Mouse (Mus musculus) liver, embryonic 12.5 days (tissue): ENCODE data around the gene Slc44a3. TPM values are rescaled to one million over a fixed set of nuclear protein-coding genes. Genes with fewer than 3 reads are reported as not detected.

Experiments
- ATAC-seq: fragments of 200-750 bp; cut with Nextera tagmentation; 2 replicates; pipeline ENCODE4 v1.8.0; 2017; ENCODE audit warnings: moderate number of reproducible peaks, mild to moderate bottlenecking, moderate library complexity
- H3K27ac ChIP-seq: fragments of 300-500 bp; sonication (generic); 2 replicates; pipeline ENCODE4 v1.5.1; 2016; ENCODE audit warnings: mild to moderate bottlenecking
- H3K27me3 ChIP-seq: fragments of 300-500 bp; sonication (generic); replicated peaks from 2 replicates; pipeline ENCODE4 v1.6.1; 2016; ENCODE audit warnings: mild to moderate bottlenecking, moderate library complexity
- H3K36me3 ChIP-seq: fragments of 300-500 bp; sonication (generic); 2 replicates; pipeline ENCODE4 v1.6.1; 2016; ENCODE audit warnings: mild to moderate bottlenecking, moderate library complexity
- H3K4me1 ChIP-seq: fragments of 300-500 bp; sonication (generic); 2 replicates; pipeline ENCODE4 v1.6.1; 2016
- H3K4me2 ChIP-seq: fragments of 300-500 bp; sonication (generic); 2 replicates; pipeline ENCODE4 v1.6.1; 2016; ENCODE audit warnings: mild to moderate bottlenecking, moderate library complexity
- H3K4me3 ChIP-seq: fragments of 300-500 bp; sonication (generic); 2 replicates; pipeline ENCODE4 v1.5.1; 2016; ENCODE audit warnings: mild to moderate bottlenecking, moderate library complexity
- H3K9ac ChIP-seq: fragments of 300-500 bp; sonication (generic); 2 replicates; pipeline ENCODE4 v1.6.1; 2016; ENCODE audit warnings: mild to moderate bottlenecking, moderate library complexity
- H3K9me3 ChIP-seq: fragments of 300-500 bp; sonication (generic); replicated peaks from 2 replicates; pipeline ENCODE4 v1.6.1; 2016; ENCODE audit warnings: mild to moderate bottlenecking, moderate library complexity
- WGBS: fragments of 180-500 bp; shearing (Covaris S2); methylation state at CpG from one replicate; pipeline ENCODE4 v1.1.7; 2016; ENCODE audit not compliant: insufficient replicate concordance; 5-methylcytosine and 5-hydroxymethylcytosine counted together
- polyA plus RNA-seq: library from polyadenylated mRNA; unstranded; fragments of >200 nt; fragmentation: Nextera tagmentation; extraction: Ambion mirVana; gene quantifications from 2 replicates; pipeline ENCODE4 v1.2.1, GENCODE M21; 2016

Slc44a3 gene
- polyA plus RNA-seq, 1 experiment from 2014 or later, result 3.7 TPM

GRCm38 (mm10) chr3:121448029-121448468, 84.2 kb downstream of the Slc44a3 start:
- H3K36me3 ChIP-seq, result peaks cover 43% of the 10 kb centered on the region
- WGBS, result 66% methylated on average over 11 of the region's 11 CpGs
- peaks cover 48% of the 10 kb centered on the region for H3K4me1 ChIP-seq
- no peak overlapping the region for H3K4me2 ChIP-seq
- no peak overlapping the region for H3K27ac ChIP-seq
- ATAC-seq, result no peak
- no peaks in the 10 kb centered on the region for H3K27me3 ChIP-seq
- H3K9me3 ChIP-seq, result no peaks in the 10 kb centered on the region
- no peak overlapping the region for H3K4me3 ChIP-seq
- no peak overlapping the region for H3K9ac ChIP-seq

- Histone ChIP-seq H3K4me1 (peaks cover 58% of the 10 kb centered on the region), H3K36me3 (peaks cover 31% of the 10 kb centered on the region), H3K27me3 (no peaks in the 10 kb centered on the region), H3K9me3 (no peaks in the 10 kb centered on the region), H3K9ac (no peak overlapping the region), H3K27ac (no peak overlapping the region), H3K4me3 (no peak overlapping the region), H3K4me2 (peak overlapping the region; percentile 10; the same call in 1 of the 2 replicates)
- WGBS, result 28% methylated on average over 8 of the region's 8 CpGs
- peak; percentile 44; the same call in 1 of the 2 replicates for ATAC-seq
These were observed 85.8 kb downstream of the Slc44a3 start for GRCm38 (mm10) chr3:121446454-121446853.

DNA sequence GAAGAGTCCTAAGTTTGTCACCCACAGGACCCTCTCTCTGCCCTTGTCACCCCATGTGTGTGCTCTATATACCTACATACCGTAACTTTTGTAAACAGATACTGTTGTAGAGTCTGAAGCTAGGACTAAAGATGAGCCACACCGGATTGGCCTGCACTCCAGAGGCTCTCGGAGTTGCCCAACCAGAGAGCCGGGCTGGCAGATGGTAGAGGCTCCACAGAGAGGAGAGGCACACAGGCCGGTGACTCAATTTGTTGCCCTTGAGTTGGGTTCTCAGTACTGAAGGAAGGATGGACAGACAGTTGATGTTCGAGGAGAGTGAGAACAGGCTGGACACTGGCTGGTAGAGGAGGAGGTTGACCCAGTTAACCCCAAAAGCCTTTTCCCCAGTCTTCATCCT, 87.8 kb downstream of the Slc44a3 start:
- Histone ChIP-seq H3K27me3 (no peaks in the 10 kb centered on the region), H3K9me3 (no peaks in the 10 kb centered on the region), H3K4me1 (peaks cover 69% of the 10 kb centered on the region), H3K4me2 (no peak overlapping the region), H3K36me3 (peaks cover 12% of the 10 kb centered on the region), H3K27ac (no peak overlapping the region), H3K4me3 (no peak overlapping the region), H3K9ac (no peak overlapping the region)
- 79% methylated on average over 6 of the region's 6 CpGs for WGBS
- no peak for ATAC-seq

DNA sequence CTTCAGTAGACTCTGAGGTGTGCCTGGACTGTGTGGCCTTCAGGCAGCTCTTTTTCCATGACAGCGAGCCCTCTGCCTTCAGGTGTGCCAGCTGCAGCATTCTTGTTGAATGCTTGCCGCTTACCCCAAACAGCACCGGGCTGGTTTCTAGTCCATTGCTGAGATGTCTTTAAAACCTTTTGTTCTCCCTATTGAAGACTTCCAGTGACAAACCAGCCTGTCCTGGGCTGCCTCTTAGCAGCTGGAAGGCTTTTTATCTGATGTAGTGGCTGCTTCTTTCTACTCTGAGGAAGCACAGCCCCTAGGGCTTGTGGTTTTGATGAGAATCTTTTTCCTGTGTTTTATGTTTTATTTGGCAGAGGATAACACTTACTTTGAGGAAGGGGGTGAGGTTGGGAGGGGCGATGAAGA, 88.3 kb downstream of the Slc44a3 start:
- Histone ChIP-seq H3K9ac (no peak overlapping the region), H3K27ac (no peak overlapping the region), H3K27me3 (no peaks in the 10 kb centered on the region), H3K9me3 (no peaks in the 10 kb centered on the region), H3K4me2 (no peak overlapping the region), H3K4me3 (no peak overlapping the region), H3K36me3 (peaks cover 12% of the 10 kb centered on the region), H3K4me1 (peaks cover 74% of the 10 kb centered on the region)
- WGBS, result 55% methylated on average over 4 of the region's 4 CpGs
- ATAC-seq, result no peak

GRCm38 (mm10) chr3:121442288-121442687, 89.9 kb downstream of the Slc44a3 start:
- Histone ChIP-seq H3K9ac (no peak overlapping the region), H3K36me3 (peaks cover 12% of the 10 kb centered on the region), H3K4me3 (no peak overlapping the region), H3K9me3 (no peaks in the 10 kb centered on the region), H3K27me3 (no peaks in the 10 kb centered on the region), H3K27ac (no peak overlapping the region), H3K4me1 (peaks cover 74% of the 10 kb centered on the region), H3K4me2 (no peak overlapping the region)
- 68% methylated on average over 5 of the region's 5 CpGs for WGBS
- no peak for ATAC-seq

- no peaks in the 10 kb centered on the region for H3K27me3 ChIP-seq
- H3K4me2 ChIP-seq, result no peak overlapping the region
- H3K4me1 ChIP-seq, result peaks cover 76% of the 10 kb centered on the region
- no peak overlapping the region for H3K4me3 ChIP-seq
- 83% methylated on average over 12 of the region's 12 CpGs for WGBS
- H3K9ac ChIP-seq, result no peak overlapping the region
- no peaks in the 10 kb centered on the region for H3K9me3 ChIP-seq
- no peak overlapping the region for H3K27ac ChIP-seq
- no peak for ATAC-seq
- H3K36me3 ChIP-seq, result peaks cover 12% of the 10 kb centered on the region
These were observed 90.7 kb downstream of the Slc44a3 start for GRCm38 (mm10) chr3:121441504-121441903.

DNA sequence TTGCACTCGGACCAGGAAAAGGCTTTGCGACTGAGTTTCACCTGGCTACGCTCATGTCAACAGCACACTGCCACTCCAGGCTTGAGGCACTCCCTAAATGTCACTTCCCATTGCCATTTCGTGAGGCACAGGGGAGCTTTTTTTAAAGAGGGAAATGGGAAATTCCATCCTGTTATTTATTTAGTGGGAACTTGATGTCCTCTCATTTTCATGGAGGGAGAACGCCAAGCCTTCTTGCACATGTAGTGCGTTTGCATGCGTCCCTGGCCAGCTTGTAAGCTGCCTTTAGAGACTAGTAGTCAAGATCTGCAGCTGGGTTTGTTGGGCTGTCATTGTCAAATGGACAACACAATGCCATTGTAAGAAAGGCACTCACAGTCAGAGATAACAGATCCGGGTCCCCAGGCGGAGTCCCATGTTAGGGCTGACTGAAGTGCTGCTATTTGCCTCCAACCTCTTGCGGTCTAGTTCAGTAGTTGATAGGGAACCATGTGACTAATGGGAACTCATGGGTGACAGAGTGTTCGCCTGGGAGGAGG, 92.5 kb downstream of the Slc44a3 start:
- Histone ChIP-seq H3K27ac (no peak overlapping the region), H3K4me2 (no peak overlapping the region), H3K4me1 (peaks cover 78% of the 10 kb centered on the region), H3K9ac (no peak overlapping the region), H3K36me3 (peaks cover 15% of the 10 kb centered on the region), H3K27me3 (no peaks in the 10 kb centered on the region), H3K9me3 (no peaks in the 10 kb centered on the region), H3K4me3 (no peak overlapping the region)
- 52% methylated on average over 11 of the region's 11 CpGs for WGBS
- ATAC-seq, result no peak

GRCm38 (mm10) chr3:121437996-121438395, 94.2 kb downstream of the Slc44a3 start:
- H3K27me3 ChIP-seq, result no peaks in the 10 kb centered on the region
- H3K9me3 ChIP-seq, result no peaks in the 10 kb centered on the region
- no peak overlapping the region for H3K9ac ChIP-seq
- H3K4me2 ChIP-seq, result no peak overlapping the region
- H3K4me3 ChIP-seq, result no peak overlapping the region
- H3K36me3 ChIP-seq, result peaks cover 9% of the 10 kb centered on the region
- no peak overlapping the region for H3K27ac ChIP-seq
- ATAC-seq, result no peak; the same call in 1 of the 2 replicates
- H3K4me1 ChIP-seq, result peaks cover 79% of the 10 kb centered on the region
- 53% methylated on average over 7 of the region's 7 CpGs for WGBS

- no peak overlapping the region for H3K9ac ChIP-seq
- peaks cover 5% of the 10 kb centered on the region; the same call in 1 of the 2 replicates for H3K36me3 ChIP-seq
- no peaks in the 10 kb centered on the region for H3K27me3 ChIP-seq
- no peak overlapping the region for H3K27ac ChIP-seq
- WGBS, result 56% methylated on average over 7 of the region's 7 CpGs
- no peak for ATAC-seq
- no peak overlapping the region for H3K4me3 ChIP-seq
- H3K4me2 ChIP-seq, result no peak overlapping the region
- no peaks in the 10 kb centered on the region for H3K9me3 ChIP-seq
- peaks cover 79% of the 10 kb centered on the region for H3K4me1 ChIP-seq
These were observed 95.1 kb downstream of the Slc44a3 start for GRCm38 (mm10) chr3:121437070-121437469.

DNA sequence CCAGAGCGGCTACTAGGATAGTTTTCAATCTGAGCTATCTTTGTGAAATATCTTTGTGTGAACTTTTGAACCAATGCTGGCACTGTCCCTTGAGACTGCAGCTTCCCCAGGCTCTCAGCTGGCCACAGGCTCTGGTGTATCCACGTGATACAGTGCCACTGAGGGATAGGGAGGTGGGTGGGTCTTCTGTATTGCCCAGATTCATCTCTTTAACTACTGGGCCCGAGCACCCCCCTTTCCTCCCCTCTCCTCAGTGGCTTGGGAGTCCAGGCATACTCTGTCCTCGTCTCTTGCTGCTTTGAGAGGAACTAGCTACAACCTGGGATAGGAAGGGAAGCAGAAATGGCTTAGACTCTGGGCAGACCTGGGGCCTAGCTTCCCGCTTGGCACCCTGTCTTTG, 96.9 kb downstream of the Slc44a3 start:
- 70% methylated on average over 5 of the region's 5 CpGs for WGBS
- Histone ChIP-seq H3K36me3 (peaks cover 5% of the 10 kb centered on the region; the same call in 1 of the 2 replicates), H3K27me3 (no peaks in the 10 kb centered on the region), H3K4me3 (no peak overlapping the region), H3K9ac (no peak overlapping the region), H3K9me3 (no peaks in the 10 kb centered on the region), H3K4me2 (no peak overlapping the region), H3K27ac (no peak overlapping the region), H3K4me1 (peaks cover 89% of the 10 kb centered on the region)
- no peak for ATAC-seq

DNA sequence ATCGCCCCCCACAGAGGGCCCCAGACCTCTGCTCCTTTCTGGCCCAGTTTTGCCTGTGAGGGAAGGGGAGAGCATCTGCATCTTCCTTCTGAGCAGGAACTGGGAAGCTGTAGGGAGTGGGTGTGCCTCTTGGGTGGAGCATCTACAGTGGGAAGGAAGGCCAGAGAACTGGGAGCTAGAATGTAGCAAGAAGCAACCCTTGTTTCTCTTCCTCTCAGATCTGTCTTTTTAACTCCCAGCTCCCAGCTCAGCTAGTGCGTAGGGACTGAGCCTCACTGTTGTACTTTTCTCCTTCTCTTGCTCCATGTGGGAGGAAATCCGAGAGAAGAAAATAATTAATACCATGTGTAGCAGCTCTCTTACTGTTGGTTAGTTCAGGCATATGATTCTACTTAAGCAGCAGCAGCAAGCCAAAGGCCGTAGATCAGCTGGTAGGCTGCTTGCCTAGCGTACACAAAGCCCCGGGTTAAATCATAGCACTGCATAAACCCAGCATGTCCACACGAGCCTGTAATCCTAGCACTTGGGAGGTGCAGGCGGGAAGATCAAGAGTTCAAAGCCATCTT, 98.2 kb downstream of the Slc44a3 start:
- H3K27me3 ChIP-seq, result no peaks in the 10 kb centered on the region
- H3K9ac ChIP-seq, result no peak overlapping the region
- H3K4me1 ChIP-seq, result peaks cover 89% of the 10 kb centered on the region
- WGBS, result 62% methylated on average over 8 of the region's 8 CpGs
- peak overlapping the region; percentile 52; the same call in 1 of the 2 replicates for H3K27ac ChIP-seq
- peak; percentile 30 for ATAC-seq
- H3K4me2 ChIP-seq, result peak overlapping the region; percentile 21
- no peaks in the 10 kb centered on the region for H3K9me3 ChIP-seq
- peaks cover 5% of the 10 kb centered on the region; the same call in 1 of the 2 replicates for H3K36me3 ChIP-seq
- H3K4me3 ChIP-seq, result no peak overlapping the region

- no peak overlapping the region for H3K4me3 ChIP-seq
- H3K9me3 ChIP-seq, result no peaks in the 10 kb centered on the region
- WGBS, result 34% methylated on average over 6 of the region's 6 CpGs
- H3K36me3 ChIP-seq, result peaks cover 5% of the 10 kb centered on the region; the same call in 1 of the 2 replicates
- H3K27me3 ChIP-seq, result no peaks in the 10 kb centered on the region
- H3K9ac ChIP-seq, result no peak overlapping the region
- peak overlapping the region; percentile 52 for H3K27ac ChIP-seq
- peak; percentile 50 for ATAC-seq
- peak overlapping the region; percentile 21; the same call in 1 of the 2 replicates for H3K4me2 ChIP-seq
- H3K4me1 ChIP-seq, result peaks cover 90% of the 10 kb centered on the region
These were observed 98.8 kb downstream of the Slc44a3 start for GRCm38 (mm10) chr3:121433359-121433758.
